Mouse (Mus musculus): ENCODE results near the gene Mef2a. TPM values are rescaled to one million over a fixed set of nuclear protein-coding genes. Genes with fewer than 3 reads are reported as not detected.

Mef2a gene
- polyA plus RNA-seq, 1 experiment from 2014 or later: 32.6 TPM

GRCm38 (mm10) chr7:67225943-67226625, 146.6 kb downstream of the Mef2a start:
- Histone ChIP-seq H3K4me2 (replicated peaks) (no peak overlapping the region), H3K4me1 (peaks cover 15% of the 10 kb centered on the region), H3K27ac (no peak overlapping the region), H3K36me3 (peaks cover 18% of the 10 kb centered on the region), H3K9me3 (no peaks in the 10 kb centered on the region), H3K27me3 (no peaks in the 10 kb centered on the region), H3K4me3 (no peak overlapping the region), H3K9ac (no peak overlapping the region)
- no peak for ATAC-seq (ENCODE audit: insufficient number of reproducible peaks, insufficient read depth, low FRiP score, low TSS enrichment)
- 90% methylated on average over 15 of the region's 15 CpGs for WGBS

GRCm38 (mm10) chr7:67222220-67222862, 150.3 kb downstream of the Mef2a start, which contains the start of gene Lysmd4:
Gene Lysmd4 (plus strand): TSS chr7:67222544.
- Histone ChIP-seq H3K27ac (no peak within 1 kb of the TSS), H3K4me3 (peak within 1 kb of the TSS; percentile 81), H3K9me3 (no peaks in the 10 kb centered on the region), H3K9ac (peak within 1 kb of the TSS; percentile 72), H3K4me1 (peaks cover 15% of the 10 kb centered on the region), H3K36me3 (peaks cover 18% of the 10 kb centered on the region), H3K4me2 (replicated peaks) (peak within 1 kb of the TSS; percentile 76), H3K27me3 (no peaks in the 10 kb centered on the region)
- 5% methylated on average over 31 of the region's 31 CpGs for WGBS
- peak; percentile 96 for ATAC-seq (ENCODE audit: insufficient number of reproducible peaks, insufficient read depth, low FRiP score, low TSS enrichment)

GRCm38 (mm10) chr7:67217025-67217424, 155.6 kb downstream of the Mef2a start:
- Histone ChIP-seq H3K27ac (no peak overlapping the region), H3K4me2 (replicated peaks) (no peak overlapping the region), H3K4me1 (no peaks in the 10 kb centered on the region), H3K27me3 (no peaks in the 10 kb centered on the region), H3K9me3 (no peaks in the 10 kb centered on the region), H3K4me3 (no peak overlapping the region), H3K36me3 (no peaks in the 10 kb centered on the region), H3K9ac (no peak overlapping the region)
- 77% methylated on average over 3 of the region's 3 CpGs for WGBS
- no peak for ATAC-seq (ENCODE audit: insufficient number of reproducible peaks, insufficient read depth, low FRiP score, low TSS enrichment)

- ATAC-seq (ENCODE audit: insufficient number of reproducible peaks, insufficient read depth, low FRiP score, low TSS enrichment): no peak
- Histone ChIP-seq H3K27me3 (no peaks in the 10 kb centered on the region), H3K4me3 (no peak overlapping the region), H3K4me2 (replicated peaks) (no peak overlapping the region), H3K9me3 (no peaks in the 10 kb centered on the region), H3K4me1 (no peaks in the 10 kb centered on the region), H3K9ac (no peak overlapping the region), H3K27ac (no peak overlapping the region), H3K36me3 (no peaks in the 10 kb centered on the region)
- 82% methylated on average over 6 of the region's 6 CpGs for WGBS
Observed at GRCm38 (mm10) chr7:67216351-67216750, 156.3 kb downstream of the Mef2a start.

GRCm38 (mm10) chr7:67213589-67213988, 159.1 kb downstream of the Mef2a start:
- Histone ChIP-seq H3K9ac (no peak overlapping the region), H3K4me2 (replicated peaks) (no peak overlapping the region), H3K9me3 (no peaks in the 10 kb centered on the region), H3K27ac (no peak overlapping the region), H3K4me1 (no peaks in the 10 kb centered on the region), H3K4me3 (no peak overlapping the region), H3K27me3 (no peaks in the 10 kb centered on the region), H3K36me3 (no peaks in the 10 kb centered on the region)
- no peak for ATAC-seq (ENCODE audit: insufficient number of reproducible peaks, insufficient read depth, low FRiP score, low TSS enrichment)
- WGBS: 91% methylated on average over 1 of the region's 1 CpGs

GRCm38 (mm10) chr7:67211971-67212370, 160.7 kb downstream of the Mef2a start:
- Histone ChIP-seq H3K27me3 (no peaks in the 10 kb centered on the region), H3K4me3 (no peak overlapping the region), H3K9me3 (no peaks in the 10 kb centered on the region), H3K36me3 (no peaks in the 10 kb centered on the region), H3K4me2 (replicated peaks) (no peak overlapping the region), H3K27ac (no peak overlapping the region), H3K4me1 (peaks cover 5% of the 10 kb centered on the region; the same call in 1 of the 2 replicates), H3K9ac (no peak overlapping the region)
- WGBS: 66% methylated on average over 4 of the region's 4 CpGs
- ATAC-seq (ENCODE audit: insufficient number of reproducible peaks, insufficient read depth, low FRiP score, low TSS enrichment): no peak

GRCm38 (mm10) chr7:67211341-67211740, 161.3 kb downstream of the Mef2a start:
- H3K4me2 ChIP-seq (replicated peaks): no peak overlapping the region
- no peak for ATAC-seq (ENCODE audit: insufficient number of reproducible peaks, insufficient read depth, low FRiP score, low TSS enrichment)
- no peak overlapping the region for H3K9ac ChIP-seq
- no peak overlapping the region for H3K27ac ChIP-seq
- peaks cover 5% of the 10 kb centered on the region; the same call in 1 of the 2 replicates for H3K4me1 ChIP-seq
- 58% methylated on average over 6 of the region's 6 CpGs for WGBS
- no peaks in the 10 kb centered on the region for H3K9me3 ChIP-seq
- no peaks in the 10 kb centered on the region for H3K27me3 ChIP-seq
- no peaks in the 10 kb centered on the region for H3K36me3 ChIP-seq
- H3K4me3 ChIP-seq: no peak overlapping the region

GRCm38 (mm10) chr7:67210004-67210833, 162.4 kb downstream of the Mef2a start:
- H3K9ac ChIP-seq: no peak overlapping the region
- no peaks in the 10 kb centered on the region for H3K36me3 ChIP-seq
- H3K4me2 ChIP-seq (replicated peaks): no peak overlapping the region
- WGBS: 73% methylated on average over 6 of the region's 6 CpGs
- peaks cover 5% of the 10 kb centered on the region; the same call in 1 of the 2 replicates for H3K4me1 ChIP-seq
- no peaks in the 10 kb centered on the region for H3K9me3 ChIP-seq
- H3K27me3 ChIP-seq: no peaks in the 10 kb centered on the region
- H3K27ac ChIP-seq: no peak overlapping the region
- ATAC-seq (ENCODE audit: insufficient number of reproducible peaks, insufficient read depth, low FRiP score, low TSS enrichment): 0 out of 2 replicates have a peak, but pooled peaks have one; percentile 30
- H3K4me3 ChIP-seq: no peak overlapping the region

GRCm38 (mm10) chr7:67208317-67208716, 164.3 kb downstream of the Mef2a start:
- 77% methylated on average over 1 of the region's 1 CpGs for WGBS
- no peak overlapping the region for H3K9ac ChIP-seq
- H3K9me3 ChIP-seq: no peaks in the 10 kb centered on the region
- no peaks in the 10 kb centered on the region for H3K27me3 ChIP-seq
- no peak overlapping the region for H3K27ac ChIP-seq
- ATAC-seq (ENCODE audit: insufficient number of reproducible peaks, insufficient read depth, low FRiP score, low TSS enrichment): no peak
- H3K4me2 ChIP-seq (replicated peaks): no peak overlapping the region
- peaks cover 5% of the 10 kb centered on the region; the same call in 1 of the 2 replicates for H3K4me1 ChIP-seq
- H3K36me3 ChIP-seq: no peaks in the 10 kb centered on the region
- H3K4me3 ChIP-seq: no peak overlapping the region

- no peaks in the 10 kb centered on the region for H3K9me3 ChIP-seq
- no peaks in the 10 kb centered on the region for H3K27me3 ChIP-seq
- H3K9ac ChIP-seq: no peak overlapping the region
- no peak overlapping the region for H3K4me3 ChIP-seq
- H3K4me2 ChIP-seq (replicated peaks): no peak overlapping the region
- WGBS: 41% methylated on average over 6 of the region's 6 CpGs
- peaks cover 5% of the 10 kb centered on the region; the same call in 1 of the 2 replicates for H3K4me1 ChIP-seq
- ATAC-seq (ENCODE audit: insufficient number of reproducible peaks, insufficient read depth, low FRiP score, low TSS enrichment): no peak
- H3K36me3 ChIP-seq: no peaks in the 10 kb centered on the region
- no peak overlapping the region for H3K27ac ChIP-seq
Observed at GRCm38 (mm10) chr7:67207701-67208100, 165.0 kb downstream of the Mef2a start.

- 78% methylated on average over 10 of the region's 10 CpGs for WGBS
- Histone ChIP-seq H3K27me3 (no peaks in the 10 kb centered on the region), H3K4me1 (peaks cover 5% of the 10 kb centered on the region; the same call in 1 of the 2 replicates), H3K27ac (no peak overlapping the region), H3K4me3 (no peak overlapping the region), H3K4me2 (replicated peaks) (no peak overlapping the region), H3K9ac (no peak overlapping the region), H3K36me3 (no peaks in the 10 kb centered on the region), H3K9me3 (no peaks in the 10 kb centered on the region)
- ATAC-seq (ENCODE audit: insufficient number of reproducible peaks, insufficient read depth, low FRiP score, low TSS enrichment): no peak
Observed at GRCm38 (mm10) chr7:67206496-67206895, 166.2 kb downstream of the Mef2a start.
